Mouse (Mus musculus): ENCODE measurements at regions not wholly inside any gene's neighbourhood (a gene's known extent, or its start where the extent isn't known, plus 50 kb on each side); places are given as distances from the start of the nearest gene placed in this dataset.
A peak's percentile ranks its signal among the peaks of the same experiment; 100 is the strongest.

- intact Hi-C loops (cut with DNase I), result no loop called here
- no peak for DNase-seq
These were observed 80.2 kb downstream of the Fthl17a start for GRCm38 (mm10) chrX:85329474-85330225.

GRCm38 (mm10) chrX:85343517-85343916 is 94.0 kb downstream of the Fthl17a start:
- intact Hi-C loops (cut with DNase I), result no loop called here
- DNase-seq, result peak; percentile 40 to 61

- DNase-seq, result no peak
- intact Hi-C loops (cut with DNase I), result no loop called here
These were observed 125.8 kb downstream of the Fthl17a start for GRCm38 (mm10) chrX:85375296-85375695.

DNA sequence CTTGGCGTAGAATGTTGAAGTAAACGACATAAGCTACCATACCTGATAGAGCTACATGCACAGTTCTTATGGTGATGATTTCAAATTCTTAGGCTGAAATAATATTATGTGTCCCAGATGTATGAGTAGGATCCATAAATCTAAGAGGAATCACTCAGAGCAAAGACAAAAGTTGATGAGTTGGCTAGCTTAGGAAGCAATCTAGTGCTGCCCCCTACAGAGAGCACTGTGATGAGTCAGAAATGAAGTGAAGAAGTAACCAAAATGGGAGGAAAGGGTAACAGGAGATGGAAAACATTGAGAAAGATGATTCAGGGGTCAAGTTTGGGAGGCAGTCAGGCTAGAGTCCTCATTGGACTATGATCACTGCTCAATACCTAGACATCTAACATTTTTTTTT is 135.0 kb downstream of the Fthl17a start:
- intact Hi-C loops (cut with DNase I), result no loop called here

More for the DNA sequence above, 135.0 kb downstream of the Fthl17a start:
- DNase-seq, result no peak
